8 mouse cellular contexts compared by ENCODE assay signal in the genomic region with DNA sequence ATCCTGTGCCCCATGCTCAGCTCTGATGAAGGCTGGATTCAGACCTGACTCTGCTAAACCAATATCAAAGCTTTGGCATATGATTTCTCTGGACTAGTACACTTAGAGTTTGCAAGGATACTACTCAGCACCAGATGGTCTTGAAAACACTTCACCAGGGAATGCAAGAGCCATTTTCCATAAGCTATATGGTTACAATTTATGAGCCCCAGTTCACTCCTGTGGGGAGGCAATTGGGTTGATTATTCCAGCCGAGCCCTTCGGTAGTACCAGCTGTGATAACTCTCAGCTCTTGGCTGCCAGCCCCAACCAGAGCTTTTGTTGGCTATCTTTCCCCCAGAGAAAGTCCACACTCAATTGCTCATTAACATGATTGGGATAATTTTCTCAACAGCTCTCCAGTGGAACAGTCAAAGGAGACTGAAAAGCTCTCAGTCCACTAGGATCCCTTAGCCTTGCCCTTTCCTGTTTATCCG.
DNase-seq lines count a peak whose midpoint lies in the region; ATAC-seq lines count a peak whose summit lies in the region.

No protein-coding gene starts in this region.

- H3K9ac ChIP-seq in intestine, embryonic 16.5 days (ENCODE audit: low read depth, low read length): no peak overlapping the region

- no peaks in the 10 kb centered on the region for H3K4me1 ChIP-seq in intestine, embryonic 16.5 days (ENCODE audit: control insufficient read depth, insufficient read depth, low read length)

- DNase-seq in cerebellum, adult 9-10 months: peak; percentile 8
- DNase-seq in cerebellum, adult 11 months: no peak
- peak; percentile 5 for DNase-seq in MN1 (ENCODE audit: low spot score)
- DNase-seq in left cerebral cortex, postnatal 10 days (ENCODE audit: extremely low spot score in 1 of 2, low spot score in 2 of 2): peak; percentile 22
- peak; percentile 3 for DNase-seq in retina, embryonic 14.5 days (ENCODE audit: low spot score)

- H3K4me3 ChIP-seq in intestine, embryonic 16.5 days (ENCODE audit: low read length): no peak overlapping the region

- H3K36me3 ChIP-seq in intestine, embryonic 16.5 days (ENCODE audit: control insufficient read depth, insufficient read depth, low read length): no peaks in the 10 kb centered on the region

- 50% methylated on average over 3 of the region's 3 CpGs for WGBS in intestine, embryonic 16.5 days

- no peak overlapping the region for H3K4me2 ChIP-seq in intestine, embryonic 16.5 days (ENCODE audit: low read depth, low read length)

- H3K9me3 ChIP-seq in intestine, embryonic 16.5 days (ENCODE audit: control insufficient read depth, low read length): no peaks in the 10 kb centered on the region

- H3K27me3 ChIP-seq in intestine, embryonic 16.5 days (replicated peaks; ENCODE audit: control insufficient read depth, insufficient read depth, low read length): no peaks in the 10 kb centered on the region

- peak; percentile 63; the same call in 1 of the 2 replicates for ATAC-seq in intestine, embryonic 16.5 days
- no peak for ATAC-seq in inflammation-experienced regulatory T-cells, adult 6 months
- ATAC-seq in monocyte, adult 5-6 weeks (replicated peaks; ENCODE audit: insufficient number of reproducible peaks, low FRiP score, low TSS enrichment, poor library complexity, severe bottlenecking): no peak

- H3K27ac ChIP-seq in intestine, embryonic 16.5 days (ENCODE audit: low read length): 0 out of 2 replicates have a peak overlapping the region, but pooled peaks have one; percentile 14

- intact Hi-C loops in left cerebral cortex, postnatal 10 days (cut with DNase I): no loop called here
